Comparison of ENCODE assay signal across 27 mouse cellular contexts in the genomic region with DNA sequence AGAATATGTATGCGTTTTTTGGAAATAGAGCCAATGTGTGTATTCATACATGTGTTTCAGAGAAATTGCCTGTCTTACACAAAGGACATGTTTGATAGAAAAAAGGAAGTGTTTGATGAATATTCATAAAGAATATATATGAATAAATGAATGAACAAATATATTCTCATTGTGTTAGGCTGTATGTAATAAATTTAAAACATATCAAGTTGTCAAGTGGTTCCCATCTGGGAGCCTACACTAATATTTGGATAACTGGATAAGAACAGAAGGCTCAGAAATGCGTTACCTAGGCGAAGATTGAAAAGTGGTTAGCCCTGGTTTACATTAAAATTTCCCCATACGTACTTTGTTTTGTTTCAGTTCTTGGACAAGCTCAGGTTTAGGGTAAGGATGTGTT.
"Had no signal": no experiment of that assay in that cellular context is flagged by ENCODE, and none has a peak within 500 bp of the region (broad histone marks: within the 10 kb centered on the region; RNA-seq: fewer than 3 reads in every experiment).

No protein-coding gene starts in this region.

- H3K36me3 ChIP-seq: heart, embryonic 10.5 days; heart, embryonic 12.5 days; hindbrain, embryonic 10.5 days; hindbrain, embryonic 12.5 days; intestine, embryonic 15.5 days; limb, embryonic 10.5 days; limb, embryonic 12.5 days; liver, embryonic 13.5 days; liver, embryonic 15.5 days had no signal

- ATAC-seq: hindbrain, embryonic 16.5 days; inflammation-experienced regulatory T-cells, adult 6 months; intestine, embryonic 15.5 days; intestine, postnatal 0 days had no signal

- H3K4me2 ChIP-seq: heart, embryonic 12.5 days; hindbrain, embryonic 12.5 days; hindbrain, embryonic 14.5 days; intestine, embryonic 15.5 days; limb, embryonic 12.5 days; liver, embryonic 11.5 days; liver, embryonic 13.5 days; liver, embryonic 15.5 days had no signal

- H3K4me1 ChIP-seq: heart, embryonic 10.5 days; heart, embryonic 12.5 days; hindbrain, embryonic 10.5 days; hindbrain, embryonic 12.5 days; intestine, embryonic 15.5 days; limb, embryonic 10.5 days; limb, embryonic 12.5 days; liver, embryonic 13.5 days; liver, embryonic 15.5 days had no signal

- H3K9me3 ChIP-seq: heart, embryonic 10.5 days; heart, embryonic 12.5 days; hindbrain, embryonic 10.5 days; hindbrain, embryonic 12.5 days; intestine, embryonic 15.5 days; limb, embryonic 10.5 days; limb, embryonic 12.5 days; liver, embryonic 13.5 days; liver, embryonic 15.5 days had no signal

- DNase-seq: gastrocnemius, postnatal 10 days; gastrocnemius, postnatal 25 days; heart, adult 18-20 months; heart, postnatal 10 days; heart, postnatal 4 days; kidney, adult 18-20 months; kidney, adult 8-10 months; kidney, postnatal 10 days; kidney, postnatal 25 days; kidney, postnatal 4 days; liver; liver, embryonic 13.5 days had no signal

- H3K9ac ChIP-seq: heart, embryonic 12.5 days; hindbrain, embryonic 12.5 days; hindbrain, embryonic 14.5 days; intestine, embryonic 15.5 days; limb, embryonic 12.5 days; liver, embryonic 13.5 days; liver, embryonic 15.5 days had no signal

- H3K27me3 ChIP-seq: heart, embryonic 12.5 days; hindbrain, embryonic 12.5 days; intestine, embryonic 15.5 days; limb, embryonic 12.5 days; liver, embryonic 13.5 days; liver, embryonic 15.5 days had no signal

- H3K27ac ChIP-seq: heart, embryonic 10.5 days; hindbrain, embryonic 10.5 days; hindbrain, embryonic 12.5 days; hindbrain, embryonic 14.5 days; intestine, embryonic 15.5 days; layer of hippocampus, adult 2 months; left cerebral cortex, adult 2 months; limb, embryonic 10.5 days; limb, embryonic 12.5 days; liver, embryonic 13.5 days; liver, embryonic 15.5 days had no signal

- H3K4me3 ChIP-seq: heart, embryonic 10.5 days; heart, embryonic 12.5 days; hindbrain, embryonic 10.5 days; hindbrain, embryonic 12.5 days; intestine, embryonic 15.5 days; layer of hippocampus, adult 2 months; left cerebral cortex, adult 2 months; limb, embryonic 10.5 days; limb, embryonic 12.5 days; liver, embryonic 13.5 days; liver, embryonic 15.5 days had no signal
